Mouse (Mus musculus): Measurements from ENCODE around the gene Ppt2.

The Ppt2 gene

DNA sequence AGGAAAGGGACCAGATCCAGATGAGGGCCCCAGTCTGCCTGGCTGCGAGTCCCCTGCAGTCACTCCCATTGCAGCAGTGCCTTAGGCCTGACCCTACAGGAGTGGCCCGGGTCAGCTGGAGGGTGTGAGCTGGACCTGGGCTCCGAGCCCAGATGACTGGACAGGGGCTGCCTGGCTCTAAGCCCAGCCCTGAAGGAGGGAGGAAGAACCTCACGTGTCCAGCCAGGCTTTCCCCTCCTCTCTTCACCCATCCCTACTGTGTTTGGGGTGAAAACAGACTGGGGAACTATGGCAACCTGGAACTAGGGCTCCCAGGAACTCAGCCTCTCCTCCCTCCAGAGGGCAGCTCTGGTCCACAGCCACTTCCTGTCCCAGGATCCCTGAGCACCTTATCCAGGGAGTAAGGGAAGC, 27.3 kb upstream of the Ppt2 start:
- peak; percentile 50 for DNase-seq

DNA sequence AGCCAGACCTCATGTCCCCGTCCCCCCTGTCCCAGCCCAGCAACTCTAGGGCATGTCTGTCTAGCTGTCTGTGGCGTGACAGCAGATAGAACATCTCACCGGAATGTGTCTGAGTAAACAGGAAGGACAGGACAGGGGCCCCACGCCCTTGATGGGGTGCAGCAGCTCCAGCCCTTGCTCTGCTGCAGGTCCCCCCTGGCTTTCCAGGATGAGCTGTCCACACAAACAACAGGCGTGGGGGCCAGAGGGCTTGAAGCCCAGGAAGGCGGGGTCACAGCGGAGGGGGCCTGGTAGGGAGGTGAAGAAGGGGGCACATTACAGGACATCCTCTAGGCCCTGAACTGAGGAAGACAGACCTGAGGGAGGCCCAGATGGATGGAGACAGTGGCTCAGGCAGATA, 26.9 kb upstream of the Ppt2 start:
- DNase-seq, result no peak

DNA sequence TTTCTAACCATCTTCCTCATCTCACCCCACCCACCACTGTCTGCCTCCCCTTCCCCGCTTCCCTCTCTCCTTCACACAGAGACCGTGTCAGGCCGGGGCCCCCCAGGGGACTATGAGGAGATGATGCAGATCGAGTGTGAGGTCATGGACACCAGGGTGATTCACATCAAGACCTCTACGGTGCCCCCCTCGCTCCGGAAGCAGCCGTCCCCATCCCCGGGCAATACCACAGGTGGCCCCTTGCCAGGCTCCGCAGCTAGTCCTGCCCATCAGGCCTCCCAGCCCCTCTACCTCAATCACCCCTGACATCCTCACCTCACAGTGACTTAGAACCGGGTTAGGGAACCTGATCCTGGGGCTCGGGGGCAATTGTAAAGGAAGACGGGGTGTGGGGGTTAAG, 26.1 kb upstream of the Ppt2 start:
- no peak for DNase-seq

DNA sequence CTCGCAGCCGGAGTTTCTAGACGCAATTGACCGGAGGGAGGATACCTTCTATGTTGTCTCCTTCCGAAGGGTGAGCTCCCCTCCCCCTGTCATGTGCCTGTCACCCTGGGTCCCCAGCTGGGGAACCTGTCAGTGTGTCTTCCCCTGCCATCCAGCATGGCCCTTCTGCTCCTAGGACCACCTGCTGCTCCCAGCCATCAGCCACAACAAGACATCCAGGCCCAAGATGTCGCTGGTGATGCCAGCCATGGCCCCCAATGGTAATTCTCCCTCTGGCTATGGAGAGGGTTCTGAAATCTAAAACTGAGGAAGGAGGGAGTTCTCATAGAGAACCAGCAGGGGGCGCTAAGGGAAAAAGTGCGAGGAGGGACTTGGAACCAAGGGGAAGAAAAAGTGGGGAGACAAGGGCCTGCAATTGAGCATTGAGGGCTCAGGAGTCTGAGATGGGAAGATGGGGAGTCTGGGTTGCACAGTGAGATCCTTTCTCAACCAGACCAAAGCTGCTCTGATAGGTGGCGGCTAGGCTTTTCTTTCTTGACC, 25.5 kb upstream of the Ppt2 start:
- DNase-seq, result peak; percentile 82

DNA sequence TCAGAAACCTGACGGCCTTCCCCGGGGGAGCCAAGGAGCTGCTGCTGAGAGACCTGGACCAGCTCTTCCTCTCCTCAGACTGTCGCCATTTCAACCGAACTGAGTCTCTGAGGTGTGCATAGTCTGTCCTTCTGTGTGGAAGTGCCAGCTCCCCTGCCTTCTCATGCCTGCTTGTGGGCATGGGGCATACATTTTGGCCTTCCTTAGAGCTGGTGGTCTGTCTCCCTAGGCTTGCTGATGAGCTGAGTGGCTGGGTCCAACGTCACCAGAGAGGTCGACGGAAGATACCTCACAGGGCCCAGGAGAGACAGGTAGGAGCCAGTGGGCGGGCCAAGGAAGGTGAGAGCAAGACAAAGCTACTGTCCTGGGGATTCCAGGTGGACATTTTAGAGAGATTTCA, 24.7 kb upstream of the Ppt2 start:
- DNase-seq, result no peak

DNA sequence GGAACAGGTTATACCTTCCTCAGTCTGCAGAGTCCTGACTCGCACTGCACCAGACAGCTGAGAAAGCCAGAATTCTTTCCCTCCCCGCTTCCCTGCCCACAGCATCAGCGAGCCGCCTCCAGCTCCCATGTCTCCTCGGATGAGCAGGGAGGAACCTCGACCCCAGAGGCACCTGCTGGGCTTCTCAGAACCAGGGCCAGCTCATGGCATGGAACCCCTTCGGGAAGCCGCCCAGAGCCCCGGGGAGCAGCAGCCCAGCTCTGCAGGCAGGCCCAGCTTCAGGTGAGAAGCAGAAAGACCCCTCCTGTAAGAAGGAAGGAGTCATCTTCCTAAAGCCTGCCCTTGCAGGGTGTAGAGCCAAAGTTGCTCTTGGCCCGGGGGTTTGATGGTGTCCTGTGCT, 24.2 kb upstream of the Ppt2 start:
- no peak for DNase-seq

DNA sequence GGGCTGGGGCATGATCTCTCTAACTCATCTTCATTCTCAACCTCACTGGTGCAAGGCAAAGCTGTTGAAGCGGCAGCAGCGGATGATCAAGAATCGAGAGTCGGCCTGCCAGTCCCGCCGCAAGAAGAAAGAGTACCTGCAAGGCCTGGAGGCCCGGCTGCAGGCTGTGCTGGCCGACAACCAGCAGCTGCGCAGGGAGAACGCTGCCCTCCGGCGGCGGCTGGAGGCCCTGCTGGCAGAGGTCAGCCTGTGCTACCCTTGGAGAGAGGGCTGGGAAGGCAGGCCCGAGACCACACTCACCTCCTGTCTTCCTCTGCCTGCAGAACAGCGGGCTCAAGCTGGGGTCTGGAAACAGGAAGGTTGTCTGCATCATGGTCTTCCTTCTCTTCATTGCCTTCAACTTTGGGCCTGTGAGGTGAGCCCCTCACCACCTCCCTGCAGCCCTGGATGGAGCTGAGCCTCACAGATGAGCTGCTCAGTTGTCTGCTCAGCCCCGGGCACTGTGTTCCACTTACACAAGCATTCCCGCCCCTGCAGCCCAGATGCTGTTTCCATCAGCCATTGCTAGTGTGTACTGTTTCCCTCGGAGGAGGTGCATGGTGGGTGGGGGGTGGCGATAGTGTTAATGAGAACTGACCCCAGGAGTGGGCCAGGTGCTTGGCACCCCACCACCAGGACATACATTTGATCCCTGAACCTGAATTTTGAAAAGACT, 23.4 kb upstream of the Ppt2 start:
- no peak for DNase-seq

DNA sequence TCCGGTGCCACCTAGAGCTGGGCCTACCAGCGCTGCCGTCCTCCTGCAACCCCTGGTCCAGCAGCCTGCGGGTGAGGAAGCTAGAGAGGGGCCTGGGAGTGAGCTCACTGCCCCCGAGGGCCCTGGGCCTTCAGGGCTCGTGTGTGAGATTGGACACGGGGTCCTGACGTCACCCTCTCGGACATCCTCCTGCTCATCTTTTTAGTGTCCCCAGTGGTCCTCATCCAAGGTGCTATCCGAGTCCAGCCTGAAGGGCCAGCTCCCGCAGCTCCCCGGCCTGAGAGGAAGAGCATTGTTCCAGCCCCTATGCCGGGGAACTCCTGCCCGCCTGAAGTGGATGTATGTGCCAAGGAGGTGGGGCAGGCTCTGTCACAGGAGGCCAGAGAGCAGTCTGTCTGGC, 22.5 kb upstream of the Ppt2 start:
- no peak for DNase-seq

DNA sequence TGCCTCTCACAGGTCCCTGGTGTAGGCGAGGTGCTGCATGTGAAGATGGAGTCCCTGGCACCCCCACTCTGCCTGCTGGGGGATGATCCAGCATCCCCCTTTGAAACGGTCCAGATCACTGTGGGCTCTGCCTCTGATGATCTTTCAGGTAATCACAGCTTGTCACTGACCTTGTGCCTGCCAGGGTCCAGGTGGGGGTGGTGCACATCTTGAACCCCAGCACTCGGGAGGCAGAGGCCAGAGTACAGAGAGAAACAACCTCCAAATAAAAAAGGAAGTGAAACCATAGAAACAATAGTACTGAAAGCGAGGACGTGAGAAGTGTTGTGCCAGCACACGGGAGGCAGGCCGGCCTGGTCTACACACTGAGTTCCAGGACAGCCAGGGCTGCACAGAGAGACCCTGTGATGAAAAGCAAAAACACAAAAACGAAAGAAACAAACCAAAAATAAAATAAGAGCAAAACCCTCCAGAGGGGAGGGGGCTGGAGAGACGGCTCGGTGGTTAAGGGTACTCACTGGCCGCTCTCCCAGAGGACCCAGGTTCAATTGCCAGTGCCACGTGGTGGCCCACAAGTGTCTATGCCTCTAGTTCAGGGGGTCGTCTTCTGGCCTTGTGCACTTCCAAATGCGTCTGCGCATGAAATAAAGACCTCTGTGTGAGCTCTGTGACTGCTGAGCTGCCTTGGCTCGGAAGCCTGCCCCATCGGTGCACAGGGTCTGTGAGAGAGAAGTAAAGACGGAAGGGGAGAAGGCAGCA, 21.0 kb upstream of the Ppt2 start:
- DNase-seq, result no peak

DNA sequence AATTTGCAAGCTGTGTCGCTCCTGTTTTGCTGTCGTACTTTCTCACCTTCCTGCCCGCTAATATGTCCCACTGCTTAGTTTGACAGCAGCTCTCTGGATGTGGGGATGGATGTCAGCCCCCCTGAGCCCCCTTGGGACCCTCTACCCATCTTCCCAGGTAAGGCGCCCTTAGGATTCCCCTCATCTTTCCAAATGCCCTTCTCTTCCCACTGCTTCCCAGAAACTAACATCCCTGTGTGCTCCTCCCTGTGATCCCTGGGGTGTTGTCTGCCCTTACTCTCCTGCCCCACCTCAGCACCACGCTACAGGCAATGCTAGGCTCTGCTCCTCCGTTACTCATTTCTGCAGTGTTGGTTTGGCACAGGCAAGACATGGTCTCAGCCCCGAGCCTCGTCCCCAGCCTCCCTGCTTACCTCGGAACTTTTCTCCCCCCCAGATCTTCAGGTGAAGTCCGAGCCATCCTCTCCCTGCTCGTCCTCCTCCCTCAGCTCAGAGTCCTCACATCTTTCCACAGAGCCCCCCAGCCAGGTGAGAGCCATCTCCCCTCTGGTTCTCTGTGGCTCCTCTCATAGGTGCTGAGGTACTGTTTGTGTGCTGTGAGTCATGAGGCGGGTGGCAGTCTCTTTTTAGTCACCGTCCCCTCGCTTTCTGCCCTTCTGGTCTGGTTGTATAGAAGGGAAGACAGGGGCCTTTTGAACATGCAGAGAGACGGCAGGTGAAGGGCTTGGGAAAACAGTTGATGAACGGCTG, 20.0 kb upstream of the Ppt2 start:
- DNase-seq, result no peak

DNA sequence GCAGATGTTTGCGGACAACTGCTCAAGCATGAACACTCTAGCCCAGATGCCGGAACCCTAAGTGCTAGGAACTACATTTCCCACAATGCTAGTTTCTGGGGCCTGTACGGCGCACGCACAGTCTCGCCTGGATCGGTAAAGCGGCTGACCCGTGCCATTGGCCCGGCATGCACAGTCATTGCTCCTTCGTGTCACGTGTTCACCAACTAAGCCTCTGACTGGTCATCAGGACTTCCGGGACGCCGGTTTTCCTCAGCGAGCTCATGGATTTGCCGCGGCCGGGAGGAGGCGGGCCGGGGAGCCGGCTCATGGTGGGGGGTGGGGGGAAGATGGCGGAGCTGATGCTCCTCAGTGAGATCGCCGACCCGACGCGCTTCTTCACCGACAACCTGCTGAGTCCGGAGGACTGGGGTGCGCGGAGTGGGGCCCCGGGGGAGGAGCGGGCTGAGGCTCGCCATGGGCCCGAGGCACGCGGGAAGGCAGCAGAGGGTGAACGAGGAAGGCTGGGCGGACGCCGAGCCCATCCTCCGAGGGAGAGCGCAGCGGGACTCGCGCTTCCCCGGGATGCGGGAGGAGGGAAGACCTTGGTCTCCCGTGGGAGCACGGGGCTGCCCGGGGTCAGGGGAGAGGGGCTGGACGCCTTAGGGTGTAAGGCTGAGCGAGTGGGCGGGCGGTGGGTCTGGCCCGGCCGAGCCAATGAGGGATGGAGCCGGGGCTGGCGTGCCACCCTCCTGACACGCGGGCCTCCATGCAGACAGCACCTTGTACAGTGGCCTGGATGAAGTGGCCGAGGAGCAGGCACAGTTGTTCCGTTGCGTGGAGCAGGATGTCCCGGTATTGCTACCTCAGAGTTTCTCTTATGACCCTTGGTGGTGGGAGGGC, 18.8 kb upstream of the Ppt2 start, which contains the start of gene Atf6b:
Gene Atf6b (plus strand): TSS at position 241 of the 882 bp plus-strand sequence.
- DNase-seq, result peak; percentile 88

DNA sequence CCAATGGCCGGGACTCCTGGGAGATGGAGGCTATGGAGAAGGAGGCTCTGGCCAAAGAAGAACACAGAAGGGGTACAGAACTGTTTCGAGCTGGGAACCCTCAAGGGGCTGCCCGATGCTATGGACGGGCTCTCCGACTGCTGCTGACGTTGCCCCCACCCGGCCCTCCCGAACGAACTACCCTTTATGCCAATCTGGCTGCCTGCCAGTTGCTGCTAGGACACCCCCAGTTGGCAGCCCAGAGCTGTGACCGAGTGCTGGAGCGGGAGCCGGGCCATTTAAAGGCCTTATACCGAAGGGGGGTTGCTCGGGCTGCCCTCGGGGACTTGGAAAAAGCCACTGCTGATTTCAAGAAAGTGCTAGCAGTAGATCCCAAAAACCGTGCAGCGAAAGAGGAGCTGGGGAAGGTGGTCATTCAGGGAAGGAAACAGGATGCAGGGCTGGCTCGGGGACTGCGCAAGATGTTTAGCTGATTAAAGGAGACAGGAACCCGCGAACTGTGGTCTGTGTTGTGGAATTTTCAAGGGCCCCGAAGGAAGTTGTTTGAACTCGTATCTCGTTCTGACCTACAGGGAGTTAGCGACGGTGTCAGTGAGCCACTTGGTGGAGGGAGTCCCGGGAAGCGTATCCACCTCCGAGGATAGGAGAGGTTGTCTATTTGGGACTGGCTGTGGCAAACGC, 17.7 kb upstream of the Ppt2 start:
- no peak for DNase-seq

DNA sequence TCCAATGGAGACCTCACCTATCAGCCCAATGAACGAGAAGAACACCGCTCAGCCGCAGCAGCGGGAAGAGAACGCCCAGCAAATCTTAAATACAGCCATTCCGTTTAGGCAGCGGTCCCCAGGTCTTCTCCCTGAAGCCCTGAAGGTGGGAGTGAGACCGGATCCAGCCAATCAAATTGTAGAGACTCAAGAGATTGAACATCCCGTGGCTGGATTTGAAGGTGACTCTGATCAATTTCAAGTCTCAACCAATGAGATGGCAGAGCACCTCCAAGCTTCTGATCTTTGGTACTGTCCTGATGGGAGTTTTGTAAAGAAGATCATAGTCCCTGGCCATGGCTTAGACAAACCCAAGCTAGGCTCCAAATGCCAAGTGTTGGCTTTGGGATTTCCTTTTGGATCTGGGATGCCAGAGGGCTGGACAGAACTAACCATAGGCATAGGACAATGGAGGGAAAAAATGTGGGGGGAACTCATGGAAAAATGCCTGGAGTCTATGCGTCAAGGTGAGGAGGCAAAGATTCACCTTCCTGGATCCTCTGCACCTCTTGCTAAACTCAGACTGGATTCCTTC, 17.0 kb upstream of the Ppt2 start:
- no peak for DNase-seq

DNA sequence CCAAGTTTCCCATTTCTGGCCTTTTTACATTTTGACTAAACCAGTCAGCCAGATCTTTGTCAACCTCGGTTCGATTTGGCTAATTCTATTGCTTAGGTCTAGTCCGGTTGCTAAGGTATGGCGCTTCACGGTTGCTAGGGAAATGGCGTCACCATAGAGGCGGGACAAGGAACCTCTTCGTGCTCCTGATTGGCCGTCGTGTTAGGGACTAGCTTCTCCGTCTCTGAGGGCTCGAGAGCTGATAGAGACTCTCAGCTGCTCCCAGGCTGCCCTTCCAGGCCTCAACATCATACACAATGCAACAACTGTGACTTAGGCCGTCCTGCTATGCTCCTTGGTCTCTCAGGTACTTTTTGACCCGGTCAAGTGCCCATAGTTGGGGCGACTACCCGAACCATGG, 16.3 kb upstream of the Ppt2 start, which contains the start of gene Fkbpl:
Gene Fkbpl (plus strand): TSS at position 157 of the 400 bp plus-strand sequence.
- peak; percentile 88 for DNase-seq

DNA sequence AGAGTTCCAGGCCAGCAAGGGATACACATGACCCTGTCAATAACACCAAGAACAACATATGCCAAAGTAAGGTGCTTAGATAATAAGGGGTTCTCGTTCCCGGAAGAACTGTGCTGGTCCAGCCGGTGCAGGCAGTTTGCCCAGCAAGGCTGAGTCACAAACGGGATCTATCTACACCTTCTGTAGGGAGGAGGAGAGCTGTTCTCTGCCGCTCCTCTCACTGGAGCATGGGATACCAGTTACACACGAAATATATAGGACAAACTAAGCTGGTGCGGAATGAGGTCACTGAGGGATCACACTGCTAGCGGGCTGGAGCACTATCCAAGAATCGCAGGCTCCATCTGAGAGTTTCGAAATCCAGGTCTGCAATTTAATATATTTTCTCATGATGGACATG, 15.6 kb upstream of the Ppt2 start:
- no peak for DNase-seq

DNA sequence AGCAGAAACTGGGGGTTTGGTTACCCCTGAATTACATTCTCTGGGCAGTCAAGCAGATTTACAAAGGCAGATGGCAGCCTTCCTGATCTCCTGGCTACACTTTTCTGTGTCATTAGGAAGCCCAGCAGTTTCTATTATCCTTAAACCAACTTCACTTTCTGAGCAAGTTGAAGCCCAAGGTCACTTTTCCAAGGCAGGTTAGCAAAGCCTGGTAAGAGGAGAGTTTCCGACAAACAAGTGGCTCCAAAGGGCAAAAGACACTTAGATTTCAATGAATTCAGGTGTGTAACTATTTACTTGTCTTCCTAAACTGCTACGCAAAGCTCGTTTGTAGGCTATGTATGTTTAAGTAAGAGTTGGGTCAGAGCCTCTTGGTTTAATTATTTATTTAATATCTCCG, 15.1 kb upstream of the Ppt2 start:
- DNase-seq, result no peak

DNA sequence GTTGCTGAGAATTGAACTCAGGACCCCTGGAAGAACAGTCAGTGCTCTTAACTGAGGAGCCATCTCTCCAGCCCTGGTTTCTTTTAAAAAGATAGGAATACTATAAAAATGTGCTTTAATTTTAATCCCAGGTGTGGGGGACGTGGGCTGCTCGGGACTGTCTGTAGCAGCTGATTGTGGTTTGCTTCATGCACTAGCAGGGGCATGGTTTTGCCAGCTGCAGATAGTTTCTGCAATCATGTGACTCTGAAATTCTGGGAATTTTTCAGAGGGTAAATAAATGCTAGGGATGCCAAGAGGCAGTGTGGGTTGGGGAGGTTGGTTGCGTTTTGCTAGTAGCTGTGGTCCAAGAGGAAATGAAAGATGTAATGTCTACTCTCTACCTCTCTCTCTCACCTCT, 13.6 kb upstream of the Ppt2 start:
- DNase-seq, result no peak

DNA sequence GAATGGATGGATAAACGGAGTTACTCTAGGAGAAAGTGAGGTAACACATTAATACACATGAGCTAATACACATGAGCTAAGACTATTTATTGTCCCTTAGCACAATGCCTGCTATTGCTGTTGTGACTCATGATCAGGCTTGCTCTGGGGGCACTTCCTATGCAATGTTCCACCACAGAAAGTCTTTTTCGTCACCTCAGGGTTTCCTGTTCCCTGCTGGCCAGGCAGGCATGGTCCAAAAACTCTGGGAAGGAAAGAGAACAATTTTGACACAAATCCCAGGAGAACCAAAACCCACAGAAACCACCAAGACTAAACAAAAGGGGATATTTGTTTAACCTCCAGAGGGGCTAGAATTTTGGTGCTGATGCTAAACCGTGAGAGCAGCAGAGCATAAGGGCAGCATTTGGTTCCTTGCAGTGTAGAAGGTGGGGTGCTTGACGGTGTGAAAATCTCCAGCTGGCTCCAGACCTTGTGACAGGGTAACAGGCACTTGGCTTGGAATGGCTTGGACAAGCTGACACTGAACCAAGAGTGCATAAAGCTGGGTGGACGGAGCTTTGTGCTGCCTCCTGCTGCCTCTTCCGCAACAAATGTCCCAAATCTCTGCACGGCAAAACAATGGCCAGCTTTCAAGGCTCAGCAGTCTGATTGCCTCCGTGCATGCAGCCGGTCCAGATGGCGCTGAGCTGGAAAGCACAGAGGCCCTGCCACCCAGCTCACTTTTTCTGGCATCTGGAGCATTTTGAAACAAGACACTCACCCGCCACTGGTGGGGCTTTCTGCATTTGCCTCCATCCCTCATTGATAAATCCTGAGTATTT, 12.7 kb upstream of the Ppt2 start:
- DNase-seq, result no peak

DNA sequence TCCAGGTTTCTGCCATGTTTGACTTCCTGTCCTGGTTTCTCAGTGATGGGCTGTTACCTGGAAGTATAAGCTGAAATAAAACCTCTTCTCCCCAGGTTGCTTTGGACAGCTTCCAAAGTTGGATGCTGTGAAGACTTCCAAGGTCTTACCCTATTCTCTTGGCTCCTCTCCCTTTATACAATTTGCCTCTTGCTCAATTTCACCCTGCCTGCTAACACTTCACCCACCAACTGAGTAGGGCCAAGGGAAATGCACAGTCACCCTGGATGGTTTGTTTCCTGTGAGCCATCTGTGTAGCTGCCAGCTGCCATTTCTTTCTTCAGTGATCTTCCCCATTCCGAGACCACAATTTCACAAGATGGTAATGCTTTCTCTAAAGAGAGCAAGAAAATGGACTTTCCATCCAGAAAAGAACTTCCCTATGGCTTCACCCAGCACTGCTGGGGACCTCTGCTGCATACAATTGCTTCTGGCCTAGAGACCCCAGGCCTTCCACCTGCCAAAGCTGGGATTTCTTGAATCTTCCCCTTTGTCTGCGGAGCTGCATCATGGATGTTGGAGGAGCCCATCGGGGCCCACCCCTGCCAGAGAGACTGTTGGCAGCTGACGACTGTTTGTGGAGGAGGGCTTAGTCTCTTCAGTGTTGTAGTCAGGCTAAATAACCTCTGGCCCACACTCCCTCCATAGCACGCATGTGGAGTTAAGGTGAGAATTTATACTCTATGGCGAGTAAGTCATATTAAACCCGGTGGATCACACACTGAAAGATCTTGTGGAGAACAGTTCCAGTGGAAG, 11.3 kb upstream of the Ppt2 start:
- DNase-seq, result no peak

DNA sequence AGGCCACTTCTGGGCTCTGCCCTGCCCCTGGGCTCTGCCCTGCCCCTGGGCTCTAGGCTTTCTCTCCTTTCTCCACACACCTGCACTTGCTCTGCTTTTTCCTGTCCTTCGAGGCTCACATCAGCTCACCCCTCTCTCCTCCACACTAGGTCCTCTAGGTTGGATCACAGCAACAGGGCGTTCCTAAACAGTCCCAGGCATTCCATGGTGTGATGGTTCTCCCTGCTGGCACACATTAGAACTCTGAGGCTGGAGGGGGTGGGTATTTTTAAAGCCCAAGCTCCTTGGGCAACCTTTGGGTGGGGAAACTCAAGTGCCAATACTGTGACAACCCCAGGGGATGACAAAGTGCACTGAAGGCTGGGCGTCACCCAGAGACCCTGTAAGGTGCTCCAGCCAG, 9.1 kb upstream of the Ppt2 start:
- DNase-seq, result no peak
